Mouse (Mus musculus) natural killer cell, adult 2 months (primary cell): Measurements from ENCODE around the gene Ier2.

Experiments
- DNase-seq, 2 experiments: peaks; one replicate each; pipeline ENCODE4 v3.0.0; 2022; ENCODE audit warnings: low spot score in 2 of 2

Gene Ier2

GRCm38 (mm10) chr8:84663483-84664327 lies 1.1 kb upstream of the Ier2 start:
- peak; percentile 94 to 95 for DNase-seq

- DNase-seq, result peak in 1 of 2 experiments; percentile 58
Measured at GRCm38 (mm10) chr8:84661961-84662571, 586 bp downstream of the Ier2 start.

- peak; percentile 92 to 95 for DNase-seq
Measured at GRCm38 (mm10) chr8:84661458-84661871, 1.2 kb downstream of the Ier2 start.

- DNase-seq, result peak; percentile 29 to 38
Measured at GRCm38 (mm10) chr8:84660819-84661457, 1.7 kb downstream of the Ier2 start.

GRCm38 (mm10) chr8:84659936-84660818 lies 2.5 kb downstream of the Ier2 start:
- DNase-seq, result peak; percentile 83 to 87

- DNase-seq, result no peak
Measured at GRCm38 (mm10) chr8:84658951-84659350, 3.7 kb downstream of the Ier2 start.

GRCm38 (mm10) chr8:84657680-84658079 lies 5.0 kb downstream of the Ier2 start:
- no peak for DNase-seq

GRCm38 (mm10) chr8:84657203-84657602 lies 5.4 kb downstream of the Ier2 start:
- no peak for DNase-seq

GRCm38 (mm10) chr8:84656641-84657126 lies 6.0 kb downstream of the Ier2 start:
- peak; percentile 85 to 87 for DNase-seq

GRCm38 (mm10) chr8:84656191-84656525 lies 6.5 kb downstream of the Ier2 start:
- no peak for DNase-seq

- DNase-seq, result no peak
Measured at GRCm38 (mm10) chr8:84655336-84656190, 7.1 kb downstream of the Ier2 start.

GRCm38 (mm10) chr8:84654597-84654996 lies 8.1 kb downstream of the Ier2 start:
- peak; percentile 27 to 36 for DNase-seq

GRCm38 (mm10) chr8:84653092-84653631 lies 9.5 kb downstream of the Ier2 start:
- DNase-seq, result no peak

GRCm38 (mm10) chr8:84650213-84650612 lies 12.4 kb downstream of the Ier2 start:
- DNase-seq, result no peak

GRCm38 (mm10) chr8:84647461-84647901 lies 15.2 kb downstream of the Ier2 start:
- DNase-seq, result no peak

GRCm38 (mm10) chr8:84646800-84647199 lies 15.9 kb downstream of the Ier2 start:
- DNase-seq, result no peak

- DNase-seq, result no peak
Measured at GRCm38 (mm10) chr8:84643019-84643418, 19.6 kb downstream of the Ier2 start.

- no peak for DNase-seq
Measured at GRCm38 (mm10) chr8:84641578-84642361, 20.9 kb downstream of the Ier2 start.

GRCm38 (mm10) chr8:84640617-84641294 lies 21.9 kb downstream of the Ier2 start:
- no peak for DNase-seq
